Mouse (Mus musculus) erythroblast, embryonic 14.5 days (primary cell): ENCODE measurements around the gene Ntn5.

Experiments used
- GATA1 ChIP-seq: IDR thresholded peaks from 2 replicates; pipeline ENCODE4 v1.6.1; 2012; ENCODE audit warnings: low read length, inconsistent platforms, mixed read lengths
- TAL1 ChIP-seq: IDR thresholded peaks from 3 replicates; pipeline ENCODE4 v1.6.1; 2012; ENCODE audit warnings: low read length, inconsistent platforms, mixed read lengths

GRCm38 (mm10) chr7:45639561-45640027 is 44.2 kb upstream of the Ntn5 start, which contains the start of gene Mamstr:
- TF ChIP-seq TAL1 (no peak), GATA1 (no peak)
